Mouse (Mus musculus): ENCODE measurements around the gene Mak.

DNA sequence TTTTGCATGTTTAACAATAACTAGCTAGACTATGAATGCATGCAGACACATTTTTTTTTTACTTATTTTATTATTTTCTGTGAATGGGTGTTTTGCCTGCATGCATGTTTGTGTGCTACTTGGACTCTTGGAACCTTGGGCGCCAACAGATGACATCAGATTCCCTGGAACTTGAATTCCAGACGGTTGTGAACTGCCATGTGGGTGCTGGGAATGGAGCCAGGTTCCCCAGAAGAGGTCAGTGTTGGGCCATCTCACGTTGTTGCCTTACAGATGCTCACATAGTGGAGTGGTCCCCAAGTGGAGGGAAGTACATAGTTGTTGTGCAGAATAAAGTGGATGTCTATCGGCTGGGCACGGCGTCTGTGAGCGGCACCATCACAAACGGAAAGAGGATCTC is 70.6 kb downstream of the Mak start:
- no peak for TF ChIP-seq HCFC1 (IDR thresholded peaks at IDR 0.05; ENCODE audit: low read depth, low read length)
- TF ChIP-seq EP300 (IDR thresholded peaks at IDR 0.05; ENCODE audit: low read length): no peak
- no peak for TF ChIP-seq POLR2A (IDR thresholded peaks at IDR 0.05; ENCODE audit: low read depth, low read length)
- TF ChIP-seq ZC3H11A (IDR thresholded peaks at IDR 0.05; ENCODE audit: low read depth, low read length): no peak
- TF ChIP-seq TCF12 (IDR thresholded peaks at IDR 0.05; ENCODE audit: low read depth, low read length): no peak
- TF ChIP-seq CTCF (conservative IDR thresholded peaks at IDR 0.05 in 1 of 2, IDR thresholded peaks at IDR 0.05 in 1 of 2; ENCODE audit: low read depth in 2 of 2, low read length in 2 of 2): 0 out of 4 replicates have a peak, but pooled peaks of 1 of the 2 experiments have one; percentile 6
